Mouse (Mus musculus): ENCODE measurements around the gene Armh4. TPM values are rescaled to one million over a fixed set of nuclear protein-coding genes. Genes with fewer than 3 reads are reported as not detected.

Armh4 gene
- polyA plus RNA-seq, 1 experiment from 2014 or later, result 16.0 TPM

- Histone ChIP-seq H3K4me1 (replicated peaks; ENCODE audit: control insufficient read depth, insufficient read depth, low read length) (no peaks in the 10 kb centered on the region), H3K9me3 (ENCODE audit: control insufficient read depth, low read length) (no peaks in the 10 kb centered on the region), H3K36me3 (ENCODE audit: control insufficient read depth, insufficient read depth, low read length) (no peaks in the 10 kb centered on the region), H3K4me3 (ENCODE audit: low read depth, low read length) (no peak overlapping the region), H3K4me2 (ENCODE audit: low read length) (no peak overlapping the region), H3K27ac (ENCODE audit: low read depth) (no peak overlapping the region), H3K27me3 (replicated peaks; ENCODE audit: control insufficient read depth, insufficient read depth, low read length) (no peaks in the 10 kb centered on the region), H3K9ac (ENCODE audit: low read length) (no peak overlapping the region)
- WGBS, result 91% methylated on average over 1 of the region's 1 CpGs
- DNase-seq (ENCODE audit: low spot score), result no peak
- ATAC-seq (replicated peaks; ENCODE audit: low FRiP score, low TSS enrichment, low read depth), result no peak
Observed at GRCm38 (mm10) chr14:49745874-49746273, 37.3 kb downstream of the Armh4 start.

GRCm38 (mm10) chr14:49743946-49744526 is 39.1 kb downstream of the Armh4 start:
- Histone ChIP-seq H3K27ac (ENCODE audit: low read depth) (no peak overlapping the region), H3K4me1 (replicated peaks; ENCODE audit: control insufficient read depth, insufficient read depth, low read length) (no peaks in the 10 kb centered on the region), H3K4me2 (ENCODE audit: low read length) (no peak overlapping the region), H3K9ac (ENCODE audit: low read length) (no peak overlapping the region), H3K9me3 (ENCODE audit: control insufficient read depth, low read length) (no peaks in the 10 kb centered on the region), H3K27me3 (replicated peaks; ENCODE audit: control insufficient read depth, insufficient read depth, low read length) (no peaks in the 10 kb centered on the region), H3K4me3 (ENCODE audit: low read depth, low read length) (no peak overlapping the region), H3K36me3 (ENCODE audit: control insufficient read depth, insufficient read depth, low read length) (no peaks in the 10 kb centered on the region)
- no peak for ATAC-seq (replicated peaks; ENCODE audit: low FRiP score, low TSS enrichment, low read depth)
- DNase-seq (ENCODE audit: low spot score), result no peak
- 86% methylated on average over 6 of the region's 6 CpGs for WGBS

GRCm38 (mm10) chr14:49739328-49739727 is 43.9 kb downstream of the Armh4 start:
- Histone ChIP-seq H3K9ac (ENCODE audit: low read length) (no peak overlapping the region), H3K4me2 (ENCODE audit: low read length) (no peak overlapping the region), H3K4me3 (ENCODE audit: low read depth, low read length) (no peak overlapping the region), H3K36me3 (ENCODE audit: control insufficient read depth, insufficient read depth, low read length) (no peaks in the 10 kb centered on the region), H3K27ac (ENCODE audit: low read depth) (no peak overlapping the region), H3K27me3 (replicated peaks; ENCODE audit: control insufficient read depth, insufficient read depth, low read length) (no peaks in the 10 kb centered on the region), H3K9me3 (ENCODE audit: control insufficient read depth, low read length) (no peaks in the 10 kb centered on the region), H3K4me1 (replicated peaks; ENCODE audit: control insufficient read depth, insufficient read depth, low read length) (no peaks in the 10 kb centered on the region)
- ATAC-seq (replicated peaks; ENCODE audit: low FRiP score, low TSS enrichment, low read depth), result no peak
- 42% methylated on average over 7 of the region's 7 CpGs for WGBS
- no peak for DNase-seq (ENCODE audit: low spot score)

GRCm38 (mm10) chr14:49738441-49739088 is 44.6 kb downstream of the Armh4 start:
- no peaks in the 10 kb centered on the region for H3K27me3 ChIP-seq (replicated peaks; ENCODE audit: control insufficient read depth, insufficient read depth, low read length)
- 77% methylated on average over 2 of the region's 2 CpGs for WGBS
- no peak overlapping the region for H3K4me3 ChIP-seq (ENCODE audit: low read depth, low read length)
- DNase-seq (ENCODE audit: low spot score) (no peak), ATAC-seq (replicated peaks; ENCODE audit: low FRiP score, low TSS enrichment, low read depth) (no peak)
- no peak overlapping the region for H3K4me2 ChIP-seq (ENCODE audit: low read length)
- no peaks in the 10 kb centered on the region for H3K36me3 ChIP-seq (ENCODE audit: control insufficient read depth, insufficient read depth, low read length)
- H3K9me3 ChIP-seq (ENCODE audit: control insufficient read depth, low read length), result no peaks in the 10 kb centered on the region
- H3K9ac ChIP-seq (ENCODE audit: low read length), result no peak overlapping the region
- H3K4me1 ChIP-seq (replicated peaks; ENCODE audit: control insufficient read depth, insufficient read depth, low read length), result no peaks in the 10 kb centered on the region
- H3K27ac ChIP-seq (ENCODE audit: low read depth), result no peak overlapping the region

GRCm38 (mm10) chr14:49733950-49734349 is 49.2 kb downstream of the Armh4 start:
- Histone ChIP-seq H3K27me3 (replicated peaks; ENCODE audit: control insufficient read depth, insufficient read depth, low read length) (no peaks in the 10 kb centered on the region), H3K4me1 (replicated peaks; ENCODE audit: control insufficient read depth, insufficient read depth, low read length) (no peaks in the 10 kb centered on the region), H3K36me3 (ENCODE audit: control insufficient read depth, insufficient read depth, low read length) (no peaks in the 10 kb centered on the region), H3K4me3 (ENCODE audit: low read depth, low read length) (no peak overlapping the region), H3K27ac (ENCODE audit: low read depth) (no peak overlapping the region), H3K4me2 (ENCODE audit: low read length) (no peak overlapping the region), H3K9ac (ENCODE audit: low read length) (no peak overlapping the region), H3K9me3 (ENCODE audit: control insufficient read depth, low read length) (no peaks in the 10 kb centered on the region)
- ATAC-seq (replicated peaks; ENCODE audit: low FRiP score, low TSS enrichment, low read depth), result no peak
- no peak for DNase-seq (ENCODE audit: low spot score)

- no peak for ATAC-seq (replicated peaks; ENCODE audit: low FRiP score, low TSS enrichment, low read depth)
- no peaks in the 10 kb centered on the region for H3K9me3 ChIP-seq (ENCODE audit: control insufficient read depth, low read length)
- H3K4me3 ChIP-seq (ENCODE audit: low read depth, low read length), result no peak overlapping the region
- no peak overlapping the region for H3K9ac ChIP-seq (ENCODE audit: low read length)
- H3K36me3 ChIP-seq (ENCODE audit: control insufficient read depth, insufficient read depth, low read length), result no peaks in the 10 kb centered on the region
- H3K4me1 ChIP-seq (replicated peaks; ENCODE audit: control insufficient read depth, insufficient read depth, low read length), result no peaks in the 10 kb centered on the region
- H3K4me2 ChIP-seq (ENCODE audit: low read length), result no peak overlapping the region
- H3K27me3 ChIP-seq (replicated peaks; ENCODE audit: control insufficient read depth, insufficient read depth, low read length), result no peaks in the 10 kb centered on the region
- no peak for DNase-seq (ENCODE audit: low spot score)
- no peak overlapping the region for H3K27ac ChIP-seq (ENCODE audit: low read depth)
- WGBS, result 58% methylated on average over 4 of the region's 4 CpGs
Observed at GRCm38 (mm10) chr14:49723361-49724054, 59.7 kb downstream of the Armh4 start.

- Histone ChIP-seq H3K4me3 (ENCODE audit: low read depth, low read length) (no peak overlapping the region), H3K36me3 (ENCODE audit: control insufficient read depth, insufficient read depth, low read length) (no peaks in the 10 kb centered on the region), H3K9ac (ENCODE audit: low read length) (no peak overlapping the region), H3K9me3 (ENCODE audit: control insufficient read depth, low read length) (no peaks in the 10 kb centered on the region), H3K27ac (ENCODE audit: low read depth) (no peak overlapping the region), H3K4me2 (ENCODE audit: low read length) (no peak overlapping the region), H3K4me1 (replicated peaks; ENCODE audit: control insufficient read depth, insufficient read depth, low read length) (no peaks in the 10 kb centered on the region), H3K27me3 (replicated peaks; ENCODE audit: control insufficient read depth, insufficient read depth, low read length) (no peaks in the 10 kb centered on the region)
- ATAC-seq (replicated peaks; ENCODE audit: low FRiP score, low TSS enrichment, low read depth) (no peak), DNase-seq (ENCODE audit: low spot score) (no peak)
- WGBS, result 52% methylated on average over 3 of the region's 3 CpGs
Observed at GRCm38 (mm10) chr14:49722782-49723181, 60.4 kb downstream of the Armh4 start.

- Histone ChIP-seq H3K27ac (ENCODE audit: low read depth) (no peak overlapping the region), H3K27me3 (replicated peaks; ENCODE audit: control insufficient read depth, insufficient read depth, low read length) (no peaks in the 10 kb centered on the region), H3K9ac (ENCODE audit: low read length) (no peak overlapping the region), H3K4me3 (ENCODE audit: low read depth, low read length) (no peak overlapping the region), H3K36me3 (ENCODE audit: control insufficient read depth, insufficient read depth, low read length) (no peaks in the 10 kb centered on the region), H3K9me3 (ENCODE audit: control insufficient read depth, low read length) (no peaks in the 10 kb centered on the region), H3K4me2 (ENCODE audit: low read length) (no peak overlapping the region), H3K4me1 (replicated peaks; ENCODE audit: control insufficient read depth, insufficient read depth, low read length) (no peaks in the 10 kb centered on the region)
- ATAC-seq (replicated peaks; ENCODE audit: low FRiP score, low TSS enrichment, low read depth) (no peak), DNase-seq (ENCODE audit: low spot score) (no peak)
- 41% methylated on average over 1 of the region's 1 CpGs for WGBS
Observed at GRCm38 (mm10) chr14:49721281-49721680, 61.9 kb downstream of the Armh4 start.

- no peak overlapping the region for H3K4me2 ChIP-seq (ENCODE audit: low read length)
- no peaks in the 10 kb centered on the region for H3K36me3 ChIP-seq (ENCODE audit: control insufficient read depth, insufficient read depth, low read length)
- no peak for ATAC-seq (replicated peaks; ENCODE audit: low FRiP score, low TSS enrichment, low read depth)
- H3K27ac ChIP-seq (ENCODE audit: low read depth), result no peak overlapping the region
- no peaks in the 10 kb centered on the region for H3K27me3 ChIP-seq (replicated peaks; ENCODE audit: control insufficient read depth, insufficient read depth, low read length)
- DNase-seq (ENCODE audit: low spot score), result no peak
- H3K4me1 ChIP-seq (replicated peaks; ENCODE audit: control insufficient read depth, insufficient read depth, low read length), result no peaks in the 10 kb centered on the region
- H3K9ac ChIP-seq (ENCODE audit: low read length), result no peak overlapping the region
- no peak overlapping the region for H3K4me3 ChIP-seq (ENCODE audit: low read depth, low read length)
- no peaks in the 10 kb centered on the region for H3K9me3 ChIP-seq (ENCODE audit: control insufficient read depth, low read length)
Observed at GRCm38 (mm10) chr14:49719678-49720077, 63.5 kb downstream of the Armh4 start.

Data from intestine, embryonic 14.5 days (tissue).